Comparison of ENCODE assay signal across 26 mouse cellular contexts in the genomic region with DNA sequence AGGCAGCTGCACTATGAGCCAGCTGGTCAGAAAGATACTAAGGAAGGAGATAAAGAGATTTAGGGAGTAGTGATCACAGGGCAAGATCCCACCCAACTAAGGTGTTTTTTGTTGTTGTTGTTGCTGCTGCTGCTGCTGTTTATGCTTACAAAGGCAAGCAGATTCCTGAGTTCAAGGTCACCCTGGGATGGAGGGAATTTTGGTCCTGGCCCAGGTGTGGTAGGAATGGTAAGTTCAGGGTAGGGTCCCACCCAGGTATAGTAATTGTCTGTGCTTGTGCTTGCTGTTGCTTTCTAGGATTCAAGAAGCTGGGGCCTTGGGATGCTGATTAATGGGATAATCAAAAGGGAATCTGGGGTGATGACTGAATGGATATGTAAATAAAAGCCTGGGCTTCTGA. TPM values are rescaled to one million over a fixed set of nuclear protein-coding genes. Genes with fewer than 3 reads are reported as not detected.
DNase-seq lines count a peak whose midpoint lies in the region; ATAC-seq lines count a peak whose summit lies in the region.
"Had no signal": no experiment of that assay in that cellular context is flagged by ENCODE, and none has a peak within 500 bp of the region (broad histone marks: within the 10 kb centered on the region; RNA-seq: fewer than 3 reads in every experiment).

No protein-coding gene starts in this region.

- ATAC-seq in forebrain, embryonic 15.5 days (replicated peaks) = no peak
- ATAC-seq: activated CD4-positive, CD25-positive, alpha-beta regulatory T cell, adult 4 months; CD4-positive, CD25-positive, alpha-beta regulatory T cell, adult 4 months; Patski had no signal

- no peaks in the 10 kb centered on the region for H3K27me3 ChIP-seq in forebrain, embryonic 15.5 days
- H3K27me3 ChIP-seq: CH12.LX, Patski had no signal

- no peak overlapping the region for H3K9ac ChIP-seq in forebrain, embryonic 15.5 days (replicated peaks)

- DNase-seq in ES-CJ7 (ENCODE audit: low read depth, low spot score) (peak; percentile 56), R1 (ENCODE audit: low read depth, low spot score) (peak; percentile 27), ZHBTc4 (ENCODE audit: low read depth, low spot score) (peak; percentile 56), liver (no peak)
- no peak for DNase-seq in heart, adult 18-20 months
- DNase-seq: adrenal gland, adult 2 months; adrenal gland, adult 8-10 months; adrenal gland, postnatal 10 days; adrenal gland, postnatal 14 days; adrenal gland, postnatal 25 days; adrenal gland, postnatal 36 days; B cell, adult 2 months; cerebellum, adult 11 months; cerebellum, adult 11-12 months; cerebellum, adult 18-20 months; cerebellum, adult 2 months; cerebellum, adult 8-10 months; cerebellum, adult 9-10 months had no signal

- 0 out of 2 replicates have a peak, but pooled peaks cover 2% of the 10 kb centered on the region for H3K4me1 ChIP-seq in forebrain, embryonic 15.5 days

- no peak overlapping the region for H3K4me3 ChIP-seq in forebrain, embryonic 15.5 days

- no peak overlapping the region for H3K4me2 ChIP-seq in forebrain, embryonic 15.5 days (replicated peaks)

- no peaks in the 10 kb centered on the region for H3K36me3 ChIP-seq in forebrain, embryonic 15.5 days
- H3K36me3 ChIP-seq: G1E had no signal

- H3K9me3 ChIP-seq in forebrain, embryonic 15.5 days = no peaks in the 10 kb centered on the region
- H3K9me3 ChIP-seq: G1E had no signal

- H3K27ac ChIP-seq in forebrain, embryonic 15.5 days (replicated peaks) = no peak overlapping the region

RNA-seq across cellular contexts. Expression of a gene that starts 32.1 kb away (rescaled TPM):
- polyA plus RNA-seq in forebrain, embryonic 15.5 days (2015; fragmentation: Nextera tagmentation; extraction: Ambion mirVana) = 7.8 and 7.9 TPM in 2 replicates
- 1 to 10 TPM in 1 of 2 experiments, under 1 TPM in 1; 0.84 to 1.0 TPM for total RNA-seq in heart, adult 18-20 months (2021)
- total RNA-seq: CH12.LX had no signal

RNA-seq across cellular contexts. Expression of a gene that starts 51.3 kb away (rescaled TPM):
- 0.06 TPM in 1 of 2 replicates, not detected in the other for polyA plus RNA-seq in forebrain, embryonic 15.5 days (2015; fragmentation: Nextera tagmentation; extraction: Ambion mirVana)
- total RNA-seq in heart, adult 18-20 months (2021) = not detected
- total RNA-seq: adrenal gland, postnatal 25 days; adrenal gland, postnatal 36 days; CH12.LX; ES-E14 had no signal
- polyA plus RNA-seq: C2C12; CD4-positive, CD25-positive, alpha-beta regulatory T cell, adult 4 months had no signal

RNA-seq across cellular contexts. Expression of a gene that starts 56.3 kb away (rescaled TPM):
- polyA plus RNA-seq in forebrain, embryonic 15.5 days (2015; fragmentation: Nextera tagmentation; extraction: Ambion mirVana) = 212 and 213 TPM in 2 replicates
- 100 to 1,000 TPM; 110 to 119 TPM for total RNA-seq in heart, adult 18-20 months (2021)

Comparison
In these comparisons a context has a peak if more than half of its experiments do, and no peak if none do; other contexts are left out.
1. DNase-seq: peak in ES-CJ7 (single experiment), R1 (single experiment) and ZHBTc4 (single experiment); none in liver (single experiment) and heart, adult 18-20 months (0 of 2).